Mouse (Mus musculus) intestine, postnatal 0 days (tissue): ENCODE measurements at regions not wholly inside any gene's neighbourhood (a gene's known extent, or its start where the extent isn't known, plus 50 kb on each side); places are given as distances from the start of the nearest gene placed in this dataset.

Source experiments
- ATAC-seq: fragments of 200-750 bp; cut with Nextera tagmentation; 2 replicates; pipeline ENCODE4 v1.8.0; 2017; ENCODE audit warnings: mild to moderate bottlenecking, moderate TSS enrichment, moderate library complexity
- H3K27ac ChIP-seq: fragments of 300-500 bp; sonication (generic); 2 replicates; pipeline ENCODE4 v1.5.1; 2014; ENCODE audit warnings: mild to moderate bottlenecking, low read depth, low read length, moderate library complexity
- H3K27me3 ChIP-seq: fragments of 300-500 bp; sonication (generic); replicated peaks from 2 replicates; pipeline ENCODE4 v1.6.1; 2014; ENCODE audit warnings: low read length, mixed read lengths; ENCODE audit not compliant: control insufficient read depth, insufficient read depth
- H3K36me3 ChIP-seq: fragments of 300-500 bp; sonication (generic); 2 replicates; pipeline ENCODE4 v1.6.1; 2014; ENCODE audit warnings: mild to moderate bottlenecking, moderate library complexity; ENCODE audit not compliant: control insufficient read depth, insufficient read depth
- H3K4me1 ChIP-seq: fragments of 300-500 bp; sonication (generic); replicated peaks from 2 replicates; pipeline ENCODE4 v1.6.1; 2014; ENCODE audit warnings: antibody characterized with exemption, low read length, mixed read lengths; ENCODE audit not compliant: control insufficient read depth, insufficient read depth
- H3K4me2 ChIP-seq: fragments of 300-500 bp; sonication (generic); replicated peaks from 2 replicates; pipeline ENCODE4 v1.6.1; 2014; ENCODE audit warnings: low read depth, mild to moderate bottlenecking, moderate library complexity
- H3K4me3 ChIP-seq: fragments of 300-500 bp; sonication (generic); 2 replicates; pipeline ENCODE4 v1.5.1; 2014; ENCODE audit warnings: low read depth, low read length
- H3K9ac ChIP-seq: fragments of 300-500 bp; sonication (generic); 2 replicates; pipeline ENCODE4 v1.6.1; 2014; ENCODE audit warnings: mild to moderate bottlenecking, low read depth, low read length
- H3K9me3 ChIP-seq: fragments of 300-500 bp; sonication (generic); 2 replicates; pipeline ENCODE4 v1.6.1; 2016; ENCODE audit warnings: mixed run types; ENCODE audit not compliant: control insufficient read depth
- CTCF ChIP-seq: sonication (generic); IDR thresholded peaks from 2 replicates; pipeline ENCODE4 v1.5.1; 2016; ENCODE audit warnings: low read depth, mild to moderate bottlenecking, control low read depth, antibody characterized with exemption, moderate library complexity
- WGBS: fragments of 180-500 bp; shearing (Covaris S2); extraction: QIAGEN DNeasy Blood & Tissue Kit; methylation state at CpG from one replicate; pipeline ENCODE4 v1.1.7; 2014; 5-methylcytosine and 5-hydroxymethylcytosine counted together

DNA sequence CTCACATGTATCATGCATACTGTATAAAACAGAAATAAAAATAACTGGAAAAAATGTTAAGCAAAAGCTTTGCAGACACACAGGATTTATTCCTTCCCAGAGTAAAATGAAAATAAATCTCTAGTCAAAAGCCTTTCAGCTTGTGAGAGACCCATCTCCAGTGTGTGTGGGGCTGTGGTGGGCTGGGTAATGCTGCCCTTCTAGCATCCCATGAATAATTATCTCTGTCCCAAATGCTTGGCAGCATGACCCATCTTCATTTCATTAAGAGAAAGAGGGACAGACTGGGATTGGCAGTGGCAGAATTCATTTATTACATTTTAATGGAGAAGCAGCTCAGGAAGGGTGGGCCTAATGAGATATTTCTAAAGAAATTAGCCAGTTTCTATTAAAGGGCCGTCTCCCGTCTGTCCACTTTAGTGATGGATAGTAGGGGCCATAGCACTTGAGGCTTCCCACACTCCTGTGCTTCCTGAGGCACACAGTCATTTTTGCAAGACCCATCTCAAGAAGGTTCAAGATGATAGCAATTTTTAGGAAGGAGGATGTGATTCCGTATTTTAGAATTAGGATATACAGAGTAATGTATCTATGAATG, 930.8 kb upstream of the Sel1l start:
- ATAC-seq: no peak
- TF ChIP-seq CTCF: no peak
- WGBS: 88% methylated on average over 3 of the region's 3 CpGs
- H3K4me2 ChIP-seq: no peak overlapping the region
- no peak overlapping the region for H3K4me3 ChIP-seq
- no peaks in the 10 kb centered on the region for H3K36me3 ChIP-seq
- no peaks in the 10 kb centered on the region for H3K9me3 ChIP-seq
- no peak overlapping the region for H3K9ac ChIP-seq
- H3K27me3 ChIP-seq: no peaks in the 10 kb centered on the region
- no peak overlapping the region for H3K27ac ChIP-seq
- no peaks in the 10 kb centered on the region for H3K4me1 ChIP-seq

GRCm38 (mm10) chr12:92775668-92776067, 926.7 kb upstream of the Sel1l start:
- no peak for ATAC-seq
- H3K27me3 ChIP-seq: no peaks in the 10 kb centered on the region
- H3K4me3 ChIP-seq: no peak overlapping the region
- no peak overlapping the region for H3K27ac ChIP-seq
- H3K4me1 ChIP-seq: no peaks in the 10 kb centered on the region
- 45% methylated on average over 5 of the region's 5 CpGs for WGBS
- H3K9ac ChIP-seq: no peak overlapping the region
- no peaks in the 10 kb centered on the region for H3K36me3 ChIP-seq
- no peaks in the 10 kb centered on the region for H3K9me3 ChIP-seq
- no peak overlapping the region for H3K4me2 ChIP-seq
- peak; percentile 39 for TF ChIP-seq CTCF

DNA sequence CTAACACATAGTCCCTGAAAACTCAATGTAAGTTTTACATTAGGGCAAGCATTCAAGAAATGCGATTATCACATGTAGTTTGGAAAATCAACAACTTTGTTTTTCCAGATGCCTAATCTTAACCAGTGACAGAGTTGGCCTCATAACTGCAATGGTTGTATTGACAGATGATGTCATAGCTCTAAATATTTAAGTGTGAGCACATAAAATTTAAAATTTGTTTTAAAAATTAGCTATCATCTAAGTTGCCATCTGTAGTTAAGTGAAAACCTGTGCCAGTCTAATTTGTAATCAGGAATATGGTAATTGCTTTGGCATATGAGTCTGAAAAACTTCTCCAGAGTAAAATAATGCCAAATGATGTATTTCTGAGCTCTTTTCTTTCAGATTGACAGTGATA, 899.6 kb upstream of the Sel1l start:
- H3K4me2 ChIP-seq: no peak overlapping the region
- H3K36me3 ChIP-seq: no peaks in the 10 kb centered on the region
- H3K9ac ChIP-seq: no peak overlapping the region
- 88% methylated on average over 1 of the region's 1 CpGs for WGBS
- no peak for ATAC-seq
- TF ChIP-seq CTCF: no peak
- no peak overlapping the region for H3K27ac ChIP-seq
- no peaks in the 10 kb centered on the region for H3K27me3 ChIP-seq
- H3K9me3 ChIP-seq: no peaks in the 10 kb centered on the region
- H3K4me3 ChIP-seq: no peak overlapping the region
- H3K4me1 ChIP-seq: no peaks in the 10 kb centered on the region

DNA sequence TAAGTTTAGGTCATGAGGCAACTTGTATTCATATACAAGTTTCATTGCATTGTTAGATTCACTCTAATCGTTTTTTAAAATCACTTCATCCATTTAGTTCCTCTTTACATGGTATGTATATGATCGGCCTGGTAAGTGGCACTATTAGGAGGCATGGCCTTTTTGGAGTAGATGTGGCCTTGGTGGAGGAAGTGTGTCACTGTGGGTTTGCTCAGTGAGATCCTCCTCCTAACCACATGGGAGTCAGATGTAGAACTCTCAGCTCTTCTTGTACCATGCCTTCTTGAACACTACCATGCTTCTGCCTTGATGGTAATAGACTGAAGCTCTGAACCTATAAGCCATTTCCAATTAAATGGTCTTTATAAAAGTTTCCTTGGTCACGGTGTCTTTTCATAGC, 891.9 kb upstream of the Sel1l start:
- WGBS: 81% methylated on average over 3 of the region's 3 CpGs
- Histone ChIP-seq H3K27ac (no peak overlapping the region), H3K9me3 (no peaks in the 10 kb centered on the region), H3K36me3 (no peaks in the 10 kb centered on the region), H3K4me2 (no peak overlapping the region), H3K4me3 (no peak overlapping the region), H3K4me1 (no peaks in the 10 kb centered on the region), H3K27me3 (no peaks in the 10 kb centered on the region), H3K9ac (no peak overlapping the region)
- TF ChIP-seq CTCF: no peak
- no peak for ATAC-seq

- 87% methylated on average over 3 of the region's 3 CpGs for WGBS
These were observed 890.2 kb upstream of the Sel1l start for GRCm38 (mm10) chr12:92739196-92739595.

DNA sequence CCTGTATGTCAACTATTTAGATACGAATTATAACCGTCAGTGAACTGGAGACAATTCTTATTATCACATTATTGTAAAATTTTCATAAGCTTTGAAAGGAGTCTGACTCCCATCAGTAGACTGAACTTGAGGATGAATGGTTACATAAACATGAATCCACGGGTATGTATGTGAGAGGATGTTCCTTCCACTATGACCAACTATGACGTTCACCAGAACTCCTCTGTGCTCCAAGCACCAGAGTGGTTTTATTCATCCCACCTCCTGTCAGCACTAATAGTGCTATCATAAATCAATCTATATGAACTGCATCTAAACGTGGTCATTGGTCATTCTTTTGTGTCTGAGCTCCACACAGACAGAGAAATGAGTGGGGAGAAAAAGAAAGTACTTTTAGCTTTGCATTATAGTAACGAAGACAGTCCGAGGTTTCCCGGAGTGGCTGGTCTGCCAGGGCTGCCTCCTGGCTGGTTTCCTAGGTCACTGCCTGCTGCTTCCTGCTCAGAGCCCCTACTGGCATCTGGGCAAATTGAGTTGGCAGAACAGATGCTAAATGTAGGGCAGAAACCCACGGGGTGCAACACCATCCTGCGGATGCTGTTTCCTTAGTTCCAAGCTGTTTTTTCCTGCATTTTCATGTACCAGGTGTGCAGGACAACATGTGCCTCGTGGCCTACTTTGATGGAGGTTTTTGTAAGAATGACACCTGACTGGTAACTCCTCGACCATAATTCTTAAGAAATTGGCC, 888.8 kb upstream of the Sel1l start:
- 61% methylated on average over 12 of the region's 12 CpGs for WGBS
- H3K4me3 ChIP-seq: no peak overlapping the region
- no peak overlapping the region for H3K9ac ChIP-seq
- no peaks in the 10 kb centered on the region for H3K36me3 ChIP-seq
- no peaks in the 10 kb centered on the region for H3K4me1 ChIP-seq
- ATAC-seq: no peak
- H3K27ac ChIP-seq: no peak overlapping the region
- no peaks in the 10 kb centered on the region for H3K27me3 ChIP-seq
- TF ChIP-seq CTCF: no peak
- H3K4me2 ChIP-seq: no peak overlapping the region
- H3K9me3 ChIP-seq: no peaks in the 10 kb centered on the region

More at GRCm38 (mm10) chr12:92739196-92739595, 890.2 kb upstream of the Sel1l start:
- Histone ChIP-seq H3K27ac (no peak overlapping the region), H3K4me3 (no peak overlapping the region), H3K4me1 (no peaks in the 10 kb centered on the region), H3K9ac (no peak overlapping the region), H3K9me3 (no peaks in the 10 kb centered on the region), H3K27me3 (no peaks in the 10 kb centered on the region), H3K4me2 (no peak overlapping the region), H3K36me3 (no peaks in the 10 kb centered on the region)
- no peak for ATAC-seq
- no peak for TF ChIP-seq CTCF
